Mouse (Mus musculus) T-helper 2 cell (primary cell): ENCODE measurements at regions not wholly inside any gene's neighbourhood (a gene's known extent, or its start where the extent isn't known, plus 50 kb on each side); places are given as distances from the start of the nearest gene placed in this dataset.

Experiments
- in situ Hi-C: fragments of 300-600 bp; cut with MboI, MseI; formaldehyde crosslinking; loops from one replicate; pipeline ENCODE4 v1.15.1; 2025; ENCODE audit warnings: high pct_unique_total_duplicates

- in situ Hi-C loops: loop anchor here (25.0 kb wide), 1 partner anchor 647 kb away; no protein-coding TSS in a partner anchor
These were observed 358.1 kb downstream of the Slxl1 start for GRCm38 (mm10) chrX:55584758-55585157.
